Mouse (Mus musculus): Measurements from ENCODE around the gene Nprl3. TPM values are rescaled to one million over a fixed set of nuclear protein-coding genes. Genes with fewer than 3 reads are reported as not detected.

Nprl3 gene
- polyA plus RNA-seq, 1 experiment = 113 TPM

DNA sequence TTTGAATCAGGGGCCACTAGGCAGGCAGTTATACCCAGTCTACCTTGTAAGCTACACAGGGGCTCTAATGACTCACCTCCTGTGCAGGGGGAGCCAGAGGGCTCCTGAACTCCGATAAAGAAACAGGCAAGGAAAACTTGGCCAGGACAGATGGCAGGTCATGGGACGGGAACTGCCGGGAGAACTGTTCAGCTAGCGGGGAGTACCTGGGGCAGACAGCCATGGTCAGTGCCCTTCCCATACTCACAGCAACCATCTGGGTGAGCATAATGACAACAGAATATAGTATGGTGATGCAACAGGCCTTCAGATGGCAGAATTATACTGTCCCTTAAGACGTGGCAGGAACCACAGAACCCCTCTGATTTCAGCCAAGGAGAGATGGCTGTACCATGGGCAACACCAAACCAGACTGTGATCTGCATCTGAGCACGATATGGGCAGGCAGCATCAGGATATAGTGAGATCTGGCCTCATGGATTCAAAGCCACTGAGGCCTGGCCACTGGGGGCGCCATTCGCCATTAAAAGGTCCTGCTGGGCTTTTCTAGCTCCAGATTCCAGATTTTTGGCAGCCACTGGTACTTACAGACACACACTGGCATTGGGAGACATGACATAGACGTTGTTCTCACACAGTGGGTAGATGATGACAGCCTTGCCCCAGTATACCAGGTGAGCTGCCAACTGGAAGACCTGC is 30.6 kb downstream of the Nprl3 start:
- TF ChIP-seq GATA1 (IDR thresholded peaks at IDR 0.05; ENCODE audit: low read length) = no peak

DNA sequence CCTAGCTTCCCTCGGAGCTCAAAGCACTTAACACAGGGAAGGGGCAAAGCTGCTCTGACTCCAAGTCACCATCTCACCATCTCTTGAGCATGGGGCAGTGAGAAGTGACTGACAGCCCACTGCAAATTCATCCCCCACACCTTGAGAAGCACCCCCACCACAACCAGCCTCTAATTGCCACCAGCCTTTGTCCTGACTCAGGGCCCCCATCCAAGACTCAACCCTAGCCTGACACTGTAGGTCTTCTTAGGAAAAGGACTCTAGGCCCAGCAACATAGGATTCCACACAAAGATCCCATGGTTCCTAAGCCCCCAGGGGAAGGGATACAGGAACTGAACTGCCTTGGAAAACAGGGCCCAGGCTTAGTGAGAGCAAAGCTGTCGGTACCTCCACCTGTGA is 31.4 kb downstream of the Nprl3 start:
- no peak for TF ChIP-seq GATA1 (IDR thresholded peaks at IDR 0.05; ENCODE audit: low read length)

DNA sequence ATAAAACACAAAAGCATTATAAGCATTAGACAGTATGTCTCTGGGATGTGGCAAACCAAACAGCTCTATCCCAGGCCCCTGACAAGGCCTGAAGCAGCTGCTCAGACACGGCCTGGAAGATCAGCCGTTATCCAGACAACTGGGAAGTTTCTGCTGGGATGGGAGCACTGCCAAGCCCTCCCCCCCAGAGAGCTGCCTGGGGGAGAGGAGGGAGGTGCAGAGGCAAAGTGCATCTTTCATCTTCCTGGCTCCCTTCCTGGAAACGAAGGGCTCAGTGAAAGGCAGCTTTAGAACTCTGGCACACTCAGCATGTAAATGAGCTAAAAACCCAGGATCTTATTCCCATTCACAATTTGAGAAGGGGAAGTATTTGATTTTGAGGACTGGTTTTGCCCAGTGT is 31.9 kb downstream of the Nprl3 start:
- TF ChIP-seq GATA1 (IDR thresholded peaks at IDR 0.05; ENCODE audit: low read length) = no peak

DNA sequence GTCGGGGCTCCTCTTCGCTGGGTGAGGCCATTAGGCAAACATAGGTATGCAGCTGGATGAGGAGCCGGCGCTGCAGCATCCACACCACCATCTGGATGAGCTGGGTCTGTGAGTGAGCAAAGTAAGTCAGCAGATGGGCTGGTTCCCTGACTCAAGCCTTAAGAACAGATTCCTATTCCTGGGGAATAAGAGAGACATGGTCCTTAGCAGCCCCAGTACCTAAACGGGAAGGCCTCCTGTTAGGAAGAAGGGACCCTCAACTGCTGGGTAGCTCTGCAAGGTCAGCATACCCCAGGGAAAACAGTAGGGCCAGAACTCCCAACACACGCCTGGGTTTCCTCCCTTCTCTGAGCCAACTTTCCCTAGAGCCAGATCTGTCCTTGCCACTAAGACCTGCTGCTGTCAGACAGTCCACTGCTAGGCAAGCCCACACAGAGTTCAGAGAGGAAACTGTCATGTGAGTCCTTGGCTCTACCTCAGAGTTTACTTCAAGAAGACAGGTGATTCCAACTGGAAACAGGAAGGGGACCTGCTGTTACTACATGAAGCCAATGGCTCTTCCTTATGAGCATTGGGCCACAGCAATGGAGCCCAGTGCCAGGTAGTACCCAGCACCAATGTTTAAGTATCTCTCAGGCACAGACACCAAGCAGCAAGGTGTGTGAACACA is 32.6 kb downstream of the Nprl3 start:
- no peak for TF ChIP-seq GATA1 (IDR thresholded peaks at IDR 0.05; ENCODE audit: low read length)

DNA sequence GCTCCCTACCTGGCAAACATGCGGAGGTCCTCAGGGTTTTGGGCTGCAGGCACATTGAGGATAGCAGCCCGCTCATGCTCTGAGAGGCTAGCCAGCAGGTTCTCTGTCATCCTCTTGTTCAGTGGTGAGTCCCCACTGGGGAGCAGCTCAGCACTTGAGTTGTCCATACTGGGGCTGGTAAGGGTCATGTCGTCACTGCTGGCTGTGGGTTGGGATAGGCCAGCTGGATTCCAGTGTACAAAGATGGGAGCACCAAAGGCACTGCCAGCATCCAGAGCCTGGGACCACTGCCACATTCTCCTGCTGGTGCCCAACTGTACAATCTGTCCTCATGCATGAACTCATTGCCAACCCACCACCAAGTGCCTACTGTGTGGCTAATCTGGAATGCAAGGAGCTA is 33.6 kb downstream of the Nprl3 start:
- TF ChIP-seq GATA1 (IDR thresholded peaks at IDR 0.05; ENCODE audit: low read length) = no peak

DNA sequence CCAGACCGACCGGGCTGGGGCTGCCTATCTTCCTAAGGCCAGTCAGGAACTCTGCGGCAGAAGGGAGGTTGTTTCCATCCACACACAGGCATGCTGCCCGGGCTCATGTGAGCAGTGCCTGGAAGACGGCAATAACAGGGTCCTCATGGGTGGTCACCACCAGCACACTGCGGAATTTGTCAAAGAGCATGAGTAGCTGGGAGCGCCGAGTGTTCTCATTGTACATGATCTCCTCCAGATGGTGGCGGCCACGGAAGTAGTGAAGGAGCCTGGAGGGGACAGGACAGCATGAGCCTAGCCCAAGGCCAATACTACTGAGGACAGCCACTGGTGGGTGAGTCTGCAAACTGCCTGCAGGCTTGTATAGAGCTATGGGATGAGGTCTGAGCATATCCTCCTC is 34.7 kb downstream of the Nprl3 start:
- TF ChIP-seq GATA1 (IDR thresholded peaks at IDR 0.05; ENCODE audit: low read length) = no peak

DNA sequence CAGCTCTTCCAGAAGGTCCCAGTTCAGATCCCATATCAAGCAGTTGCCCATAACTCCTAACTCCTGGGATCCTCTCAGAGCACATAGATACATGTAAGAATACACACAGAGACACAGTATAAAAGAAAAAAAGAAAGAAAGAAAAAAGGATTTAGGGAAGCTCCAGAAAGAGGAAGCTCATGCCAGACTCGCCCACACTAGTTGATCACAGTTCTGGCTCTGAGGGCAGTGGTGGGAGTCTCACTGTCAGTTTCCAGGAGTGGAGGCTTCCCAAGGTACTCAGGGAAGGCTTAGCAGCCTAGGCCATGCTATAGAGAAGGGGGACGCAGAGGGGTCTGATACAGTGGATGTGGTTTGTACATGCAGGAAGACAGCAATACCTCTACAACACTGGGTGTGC is 36.4 kb downstream of the Nprl3 start:
- TF ChIP-seq GATA1 (IDR thresholded peaks at IDR 0.05; ENCODE audit: low read length) = no peak

DNA sequence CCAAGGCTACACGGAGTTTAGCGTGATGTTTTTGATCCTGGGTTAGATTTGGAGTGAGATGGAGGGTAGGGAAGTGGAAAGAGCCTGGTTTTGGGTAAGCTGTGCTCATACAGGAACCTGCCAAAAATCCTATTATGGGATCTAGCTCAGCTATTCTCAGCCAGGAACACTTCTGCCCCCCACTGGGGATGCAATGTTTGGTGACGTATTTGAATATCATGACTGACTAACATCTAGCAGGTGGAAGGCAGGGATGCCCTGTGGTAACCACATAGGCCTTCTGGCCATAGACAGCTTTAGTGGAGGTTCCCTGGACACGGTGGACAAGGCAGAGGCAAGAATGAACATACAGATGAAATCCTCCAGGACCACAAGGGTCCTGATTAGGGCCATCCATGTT is 37.3 kb downstream of the Nprl3 start:
- no peak for TF ChIP-seq GATA1 (IDR thresholded peaks at IDR 0.05; ENCODE audit: low read length)

DNA sequence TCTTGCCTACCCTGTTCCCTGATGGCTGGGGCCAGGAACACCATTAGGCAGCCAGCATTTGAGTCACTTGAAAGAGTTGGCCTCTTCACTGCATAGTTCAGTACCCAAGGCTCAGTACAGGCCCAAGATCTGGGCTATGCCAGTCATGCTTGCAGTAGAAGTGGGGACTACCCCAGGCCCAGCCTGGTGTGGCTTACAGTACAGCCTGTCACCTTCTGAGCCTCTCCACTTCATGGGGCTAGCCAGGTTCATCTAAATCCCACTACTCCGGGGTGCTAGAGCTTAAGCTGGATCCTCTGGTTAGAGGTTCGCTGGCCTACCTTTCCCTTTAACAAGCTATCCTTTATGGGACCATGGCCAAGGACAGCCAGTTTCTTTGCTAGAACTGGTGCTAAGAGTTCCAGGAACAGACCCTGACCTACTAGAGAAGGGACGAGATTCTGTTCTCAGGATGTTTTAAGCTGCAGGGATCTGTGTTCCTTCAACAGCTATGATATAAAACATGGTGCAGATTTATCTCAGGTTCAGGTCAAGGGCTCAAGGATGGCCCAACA is 39.1 kb downstream of the Nprl3 start:
- no peak for TF ChIP-seq GATA1 (IDR thresholded peaks at IDR 0.05; ENCODE audit: low read length)

DNA sequence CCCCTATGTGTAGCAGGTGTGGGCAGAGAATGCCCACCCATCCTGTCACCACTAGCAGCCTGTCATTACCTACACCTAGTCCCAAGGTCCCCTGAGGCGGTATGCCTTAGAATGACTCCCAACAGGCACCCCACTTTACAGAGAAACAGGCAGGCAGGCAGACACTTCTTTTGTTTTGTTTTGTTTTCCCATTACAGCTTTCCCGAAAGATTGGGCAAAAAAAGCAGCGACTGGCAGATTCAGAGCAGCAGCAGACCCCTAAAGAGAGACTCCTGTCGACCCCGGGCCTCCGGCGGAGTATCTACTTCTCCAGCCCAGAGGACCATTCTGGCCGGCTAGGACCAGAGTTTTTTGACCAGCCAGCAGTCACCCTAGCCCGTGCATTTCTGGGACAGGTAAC is 40.0 kb downstream of the Nprl3 start:
- TF ChIP-seq GATA1 (IDR thresholded peaks at IDR 0.05; ENCODE audit: low read length) = no peak

DNA sequence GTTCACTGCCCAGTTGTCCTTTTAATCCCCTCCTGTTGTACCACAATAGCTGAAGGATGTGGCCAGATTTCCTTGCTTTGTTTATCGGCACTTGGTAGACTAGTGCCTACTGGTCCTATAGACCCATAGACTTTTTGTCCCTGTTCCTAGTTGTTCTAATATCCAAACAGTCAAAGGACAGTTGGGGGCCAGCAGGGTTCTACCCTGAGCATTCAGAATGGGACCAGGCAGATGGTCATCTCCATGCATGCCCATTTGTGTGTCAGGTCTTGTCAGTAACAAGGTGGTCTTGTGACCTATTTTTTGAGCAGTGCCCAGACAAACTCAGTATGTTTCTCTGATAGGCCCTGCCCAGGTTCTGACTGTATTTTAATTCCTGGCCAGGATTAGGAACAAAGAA is 40.5 kb downstream of the Nprl3 start:
- no peak for TF ChIP-seq GATA1 (IDR thresholded peaks at IDR 0.05; ENCODE audit: low read length)

DNA sequence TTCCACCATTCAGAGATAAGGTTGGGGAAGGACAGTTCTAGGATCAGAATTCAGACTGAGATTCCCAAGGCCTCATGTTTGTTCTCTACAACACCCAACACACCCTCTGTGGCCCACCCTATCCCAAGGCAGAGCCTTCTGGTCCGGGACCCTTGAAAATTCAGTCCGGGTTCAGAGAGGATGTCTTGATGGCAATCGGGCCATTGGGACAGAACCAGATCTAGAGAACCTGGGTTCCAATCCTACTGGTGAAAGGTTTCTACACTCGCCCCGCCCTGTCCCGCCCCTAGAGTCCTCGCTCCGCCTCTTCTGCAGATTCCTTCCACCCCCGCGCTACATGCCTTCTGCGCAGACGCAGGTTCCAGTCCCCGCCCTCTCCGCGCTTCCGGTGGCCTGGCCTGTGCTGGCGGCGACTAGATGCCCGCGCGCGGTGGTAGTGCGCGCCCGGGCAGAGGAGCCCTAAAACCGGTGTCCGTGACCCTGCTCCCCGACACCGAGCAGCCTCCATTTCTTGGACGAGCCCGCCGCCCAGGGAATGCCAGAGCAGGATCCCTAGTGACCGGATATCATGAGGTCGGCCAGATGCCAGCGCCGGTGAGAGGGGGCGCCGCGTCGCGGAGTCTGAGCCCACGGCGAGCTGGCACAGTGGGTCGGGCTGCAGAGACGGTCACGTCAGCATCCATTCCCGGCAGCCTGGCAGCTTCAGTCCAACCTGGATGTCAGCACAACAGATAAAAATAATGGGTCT is 41.2 kb downstream of the Nprl3 start, which contains the start of gene Mpg:
Mpg (plus strand) TSS at position 382 of the 748 bp plus-strand sequence.
- no peak for TF ChIP-seq GATA1 (IDR thresholded peaks at IDR 0.05; ENCODE audit: low read length)

DNA sequence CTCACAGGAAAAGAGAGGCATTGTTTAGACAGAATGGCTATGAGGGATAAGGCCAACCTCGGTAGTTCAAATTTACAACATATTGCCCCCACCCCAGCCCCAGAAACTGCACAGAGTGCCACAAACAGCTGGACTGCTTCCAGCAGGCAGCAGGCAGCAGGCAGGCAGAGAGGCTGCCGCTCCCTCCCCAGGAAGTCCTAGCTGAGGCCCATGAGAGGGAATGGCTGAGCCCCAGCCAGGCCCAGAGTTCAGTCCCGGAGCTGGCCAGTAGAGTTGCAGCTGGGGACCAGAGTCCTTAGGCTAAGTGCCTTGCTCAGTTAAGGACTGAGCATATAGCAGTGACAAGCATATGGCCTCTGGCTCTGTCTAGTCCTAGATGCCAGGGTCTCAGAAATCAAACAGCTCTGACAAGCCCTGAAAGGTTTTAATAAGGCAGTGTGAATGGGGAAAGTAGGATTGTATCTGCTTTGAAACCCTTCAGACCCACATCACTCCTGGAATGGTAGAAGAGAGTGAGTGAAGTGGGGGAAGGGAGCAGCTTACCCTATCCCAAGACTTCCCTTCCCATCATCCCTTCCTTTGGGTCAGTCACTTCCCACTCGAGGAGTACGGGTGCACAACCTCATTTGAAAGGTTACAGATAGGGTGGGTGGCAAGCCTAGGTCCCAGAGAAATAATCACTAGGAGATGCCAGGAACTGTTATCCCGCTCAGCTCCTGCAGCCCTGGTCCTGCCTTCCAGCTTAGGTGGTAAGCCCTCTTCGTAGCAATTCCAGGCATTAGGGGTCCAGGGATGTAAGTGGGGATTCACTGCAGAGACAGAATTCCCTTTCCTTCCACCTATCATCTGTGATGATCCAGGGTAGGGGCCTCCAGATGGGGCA is 42.0 kb downstream of the Nprl3 start:
- no peak for TF ChIP-seq GATA1 (IDR thresholded peaks at IDR 0.05; ENCODE audit: low read length)

DNA sequence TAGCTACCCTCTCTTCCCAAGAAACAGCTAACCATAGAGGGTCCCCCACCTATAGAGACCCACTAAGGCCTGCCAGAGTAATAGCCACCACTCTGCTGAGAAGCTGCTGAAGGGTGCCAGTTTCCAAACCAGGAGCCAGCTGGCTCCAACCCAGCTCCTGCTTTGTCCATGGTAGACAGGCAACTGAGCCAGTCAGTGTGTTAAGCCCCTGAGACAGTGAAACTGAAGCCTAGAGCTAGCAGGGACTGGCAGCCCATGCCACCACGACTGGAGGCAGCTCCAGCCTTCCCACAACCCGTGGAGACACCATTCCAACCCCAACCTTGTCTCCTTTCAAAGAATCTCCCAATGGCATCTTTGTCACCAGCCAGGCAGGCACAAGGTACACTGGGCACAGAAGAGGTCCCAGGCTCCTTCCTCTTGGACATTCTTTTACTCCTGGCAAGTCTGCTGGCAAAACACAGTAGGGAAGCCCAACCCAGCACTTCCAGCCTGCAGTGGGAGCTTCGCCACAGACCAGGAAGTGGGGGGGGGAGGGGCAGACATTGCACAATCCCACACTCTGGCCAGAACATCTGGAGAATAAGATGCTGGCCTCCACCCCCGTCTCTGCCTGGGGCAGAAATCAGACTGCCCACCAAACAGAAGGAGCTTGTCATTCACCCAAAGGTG is 42.9 kb downstream of the Nprl3 start:
- TF ChIP-seq GATA1 (IDR thresholded peaks at IDR 0.05; ENCODE audit: low read length) = no peak

Data from G1E-ER4 (cell line).